10 mouse cellular contexts compared by ENCODE assay signal in genomic region chr5:112277906-112278470, GRCm38 (mm10). TPM values are rescaled to one million over a fixed set of nuclear protein-coding genes. Genes with fewer than 3 reads are reported as not detected.
DNase-seq lines count a peak whose midpoint lies in the region; ATAC-seq and TF ChIP-seq lines count a peak whose summit lies in the region.
"Had no signal": no experiment of that assay in that cellular context is flagged by ENCODE, and none has a peak within 500 bp of the region (broad histone marks: within the 10 kb centered on the region; RNA-seq: fewer than 3 reads in every experiment).

No protein-coding gene starts in this region.

- no peaks in the 10 kb centered on the region for H3K9me3 ChIP-seq in forebrain, embryonic 10.5 days
- H3K9me3 ChIP-seq in forebrain, embryonic 16.5 days (ENCODE audit: control insufficient read depth, low read length): no peaks in the 10 kb centered on the region
- H3K9me3 ChIP-seq in megakaryocyte, embryonic 14.5 days: no peaks in the 10 kb centered on the region
- no peaks in the 10 kb centered on the region for H3K9me3 ChIP-seq in intestine, postnatal 0 days (ENCODE audit: control insufficient read depth)
- H3K9me3 ChIP-seq in neural tube, embryonic 15.5 days (replicated peaks): no peaks in the 10 kb centered on the region

- 95% methylated on average over 11 of the region's 11 CpGs for WGBS in forebrain, embryonic 10.5 days
- WGBS in forebrain, embryonic 16.5 days: 91% methylated on average over 11 of the region's 11 CpGs
- 60% methylated on average over 11 of the region's 11 CpGs for WGBS in intestine, postnatal 0 days
- WGBS in neural tube, embryonic 15.5 days: 92% methylated on average over 11 of the region's 11 CpGs

- TF ChIP-seq CTCF in intestine, postnatal 0 days (IDR thresholded peaks at IDR 0.05; ENCODE audit: low read depth): no peak

- no peak overlapping the region for H3K9ac ChIP-seq in forebrain, embryonic 16.5 days (replicated peaks; ENCODE audit: low read depth, low read length)
- H3K9ac ChIP-seq in intestine, postnatal 0 days (ENCODE audit: low read depth, low read length): no peak overlapping the region
- H3K9ac ChIP-seq in neural tube, embryonic 15.5 days (replicated peaks): no peak overlapping the region

- no peak for DNase-seq in forebrain, embryonic 10.5 days (ENCODE audit: extremely low spot score, low spot score)
- DNase-seq in thymus, postnatal 10 days (ENCODE audit: low spot score in 2 of 2): no peak
- DNase-seq in kidney, adult 18-20 months: no peak
- DNase-seq: cerebellum, postnatal 36 days; thymus, postnatal 25 days had no signal

- peak overlapping the region; percentile 86; the same call in 1 of the 2 replicates for H3K4me3 ChIP-seq in forebrain, embryonic 10.5 days
- no peak overlapping the region for H3K4me3 ChIP-seq in forebrain, embryonic 16.5 days (replicated peaks; ENCODE audit: low read length)
- H3K4me3 ChIP-seq in megakaryocyte, embryonic 14.5 days (replicated peaks): peak overlapping the region; percentile 97
- peak overlapping the region; percentile 69; the same call in 1 of the 2 replicates for H3K4me3 ChIP-seq in intestine, postnatal 0 days (ENCODE audit: low read depth, low read length)
- H3K4me3 ChIP-seq in neural tube, embryonic 15.5 days (replicated peaks): no peak overlapping the region

- H3K4me1 ChIP-seq in forebrain, embryonic 10.5 days: peaks cover 87% of the 10 kb centered on the region
- H3K4me1 ChIP-seq in forebrain, embryonic 16.5 days (replicated peaks; ENCODE audit: control insufficient read depth, insufficient read depth, low read length): peaks cover 17% of the 10 kb centered on the region
- H3K4me1 ChIP-seq in megakaryocyte, embryonic 14.5 days: peaks cover 84% of the 10 kb centered on the region
- H3K4me1 ChIP-seq in intestine, postnatal 0 days (replicated peaks; ENCODE audit: control insufficient read depth, insufficient read depth, low read length): peaks cover 6% of the 10 kb centered on the region; the same call in 1 of the 2 replicates
- peaks cover 37% of the 10 kb centered on the region for H3K4me1 ChIP-seq in neural tube, embryonic 15.5 days

- no peak for ATAC-seq in forebrain, embryonic 16.5 days
- ATAC-seq in megakaryocyte, adult 5-6 weeks (ENCODE audit: poor library complexity, severe bottlenecking): no peak
- no peak for ATAC-seq in intestine, postnatal 0 days
- ATAC-seq in neural tube, embryonic 15.5 days (ENCODE audit: low FRiP score): no peak

- no peaks in the 10 kb centered on the region for H3K36me3 ChIP-seq in forebrain, embryonic 10.5 days (replicated peaks)
- H3K36me3 ChIP-seq in forebrain, embryonic 16.5 days (ENCODE audit: control insufficient read depth, insufficient read depth): no peaks in the 10 kb centered on the region
- H3K36me3 ChIP-seq in megakaryocyte, embryonic 14.5 days (replicated peaks; ENCODE audit: low read length): peaks cover 47% of the 10 kb centered on the region
- H3K36me3 ChIP-seq in intestine, postnatal 0 days (ENCODE audit: control insufficient read depth, insufficient read depth): no peaks in the 10 kb centered on the region
- H3K36me3 ChIP-seq in neural tube, embryonic 15.5 days: no peaks in the 10 kb centered on the region

- H3K4me2 ChIP-seq in forebrain, embryonic 16.5 days (ENCODE audit: low read length): no peak overlapping the region
- peak overlapping the region; percentile 92 for H3K4me2 ChIP-seq in intestine, postnatal 0 days (replicated peaks; ENCODE audit: low read depth)
- H3K4me2 ChIP-seq in neural tube, embryonic 15.5 days: peak overlapping the region; percentile 93

- peaks cover 13% of the 10 kb centered on the region for H3K27me3 ChIP-seq in forebrain, embryonic 10.5 days (ENCODE audit: poor library complexity, severe bottlenecking)
- no peaks in the 10 kb centered on the region for H3K27me3 ChIP-seq in forebrain, embryonic 16.5 days (replicated peaks; ENCODE audit: control insufficient read depth, insufficient read depth, low read length)
- no peaks in the 10 kb centered on the region for H3K27me3 ChIP-seq in megakaryocyte, embryonic 14.5 days (replicated peaks)
- no peaks in the 10 kb centered on the region for H3K27me3 ChIP-seq in intestine, postnatal 0 days (replicated peaks; ENCODE audit: control insufficient read depth, insufficient read depth, low read length)
- H3K27me3 ChIP-seq in neural tube, embryonic 15.5 days (replicated peaks): 0 out of 2 replicates have a peak, but pooled peaks cover 3% of the 10 kb centered on the region

- no peak overlapping the region for H3K27ac ChIP-seq in forebrain, embryonic 10.5 days
- H3K27ac ChIP-seq in forebrain, embryonic 16.5 days (ENCODE audit: low read length): no peak overlapping the region
- H3K27ac ChIP-seq in intestine, postnatal 0 days (ENCODE audit: low read depth, low read length): 0 out of 2 replicates have a peak overlapping the region, but pooled peaks have one; percentile 35
- H3K27ac ChIP-seq in neural tube, embryonic 15.5 days (replicated peaks): no peak overlapping the region

RNA-seq across cellular contexts. Expression of gene Tpst2, which starts 1.5 kb away (rescaled TPM):
- polyA plus RNA-seq in forebrain, embryonic 10.5 days (2016; fragmentation: Nextera tagmentation; extraction: Ambion mirVana): 36.7 and 37.7 TPM in 2 replicates
- polyA plus RNA-seq in forebrain, embryonic 16.5 days (2015; fragmentation: Nextera tagmentation; extraction: Ambion mirVana): 27.9 and 30.2 TPM in 2 replicates
- 299 and 479 TPM in 2 replicates for polyA plus RNA-seq in megakaryocyte, embryonic 14.5 days (2012; ENCODE audit: insufficient read depth, low replicate concordance)
- total RNA-seq in megakaryocyte, adult 5-6 weeks (2015): 52.1 and 57.5 TPM in 2 replicates
- total RNA-seq in megakaryocyte, adult 5-6 weeks (2017): 69.2 and 77.0 TPM in 2 replicates
- polyA plus RNA-seq in intestine, postnatal 0 days (2015; fragmentation: Nextera tagmentation; extraction: Ambion mirVana): 45.3 and 48.4 TPM in 2 replicates
- polyA plus RNA-seq in neural tube, embryonic 15.5 days (2015; fragmentation: Nextera tagmentation; extraction: Ambion mirVana): 31.4 and 40.2 TPM in 2 replicates

RNA-seq across cellular contexts. Expression of gene Crybb1, which starts 22.4 kb away (rescaled TPM):
- polyA plus RNA-seq in forebrain, embryonic 10.5 days (2016; fragmentation: Nextera tagmentation; extraction: Ambion mirVana): 0.30 TPM in 1 of 2 replicates, not detected in the other
- 4.6 and 5.8 TPM in 2 replicates for polyA plus RNA-seq in forebrain, embryonic 16.5 days (2015; fragmentation: Nextera tagmentation; extraction: Ambion mirVana)
- polyA plus RNA-seq in megakaryocyte, embryonic 14.5 days (2012; ENCODE audit: insufficient read depth, low replicate concordance): 0.25 and 3.6 TPM in 2 replicates
- 2.4 and 4.2 TPM in 2 replicates for total RNA-seq in megakaryocyte, adult 5-6 weeks (2015)
- 1.2 and 2.3 TPM in 2 replicates for total RNA-seq in megakaryocyte, adult 5-6 weeks (2017)
- polyA plus RNA-seq in intestine, postnatal 0 days (2015; fragmentation: Nextera tagmentation; extraction: Ambion mirVana): 0.22 and 0.34 TPM in 2 replicates
- polyA plus RNA-seq in neural tube, embryonic 15.5 days (2015; fragmentation: Nextera tagmentation; extraction: Ambion mirVana): 5.8 and 6.2 TPM in 2 replicates

RNA-seq across cellular contexts. Expression of gene Cryba4, which starts 25.7 kb away (rescaled TPM):
- polyA plus RNA-seq in forebrain, embryonic 10.5 days (2016; fragmentation: Nextera tagmentation; extraction: Ambion mirVana): 0.48 TPM in 1 of 2 replicates, not detected in the other
- polyA plus RNA-seq in forebrain, embryonic 16.5 days (2015; fragmentation: Nextera tagmentation; extraction: Ambion mirVana): 0.75 and 1.4 TPM in 2 replicates
- 9.4 and 17.2 TPM in 2 replicates for polyA plus RNA-seq in megakaryocyte, embryonic 14.5 days (2012; ENCODE audit: insufficient read depth, low replicate concordance)
- 5.2 and 8.4 TPM in 2 replicates for total RNA-seq in megakaryocyte, adult 5-6 weeks (2015)
- total RNA-seq in megakaryocyte, adult 5-6 weeks (2017): 3.3 and 3.7 TPM in 2 replicates
- 1.1 and 1.3 TPM in 2 replicates for polyA plus RNA-seq in intestine, postnatal 0 days (2015; fragmentation: Nextera tagmentation; extraction: Ambion mirVana)
- 1.7 and 2.5 TPM in 2 replicates for polyA plus RNA-seq in neural tube, embryonic 15.5 days (2015; fragmentation: Nextera tagmentation; extraction: Ambion mirVana)

RNA-seq across cellular contexts. Expression of gene Tfip11, which starts 48.2 kb away (rescaled TPM):
- polyA plus RNA-seq in forebrain, embryonic 10.5 days (2016; fragmentation: Nextera tagmentation; extraction: Ambion mirVana): 41.7 and 42.0 TPM in 2 replicates
- 34.7 and 36.7 TPM in 2 replicates for polyA plus RNA-seq in forebrain, embryonic 16.5 days (2015; fragmentation: Nextera tagmentation; extraction: Ambion mirVana)
- polyA plus RNA-seq in megakaryocyte, embryonic 14.5 days (2012; ENCODE audit: insufficient read depth, low replicate concordance): 30.3 and 35.0 TPM in 2 replicates
- 11.3 and 11.7 TPM in 2 replicates for total RNA-seq in megakaryocyte, adult 5-6 weeks (2015)
- total RNA-seq in megakaryocyte, adult 5-6 weeks (2017): 11.6 and 14.5 TPM in 2 replicates
- 13.6 and 14.3 TPM in 2 replicates for polyA plus RNA-seq in intestine, postnatal 0 days (2015; fragmentation: Nextera tagmentation; extraction: Ambion mirVana)
- polyA plus RNA-seq in neural tube, embryonic 15.5 days (2015; fragmentation: Nextera tagmentation; extraction: Ambion mirVana): 29.7 and 31.0 TPM in 2 replicates

Comparison
In these comparisons a context has a peak if more than half of its experiments do, and no peak if none do; other contexts are left out.
1. H3K4me3 ChIP-seq: peak in forebrain, embryonic 10.5 days (single experiment), megakaryocyte, embryonic 14.5 days (single experiment) and intestine, postnatal 0 days (single experiment); none in forebrain, embryonic 16.5 days (single experiment) and neural tube, embryonic 15.5 days (single experiment).